Comparison of ENCODE assay signal across 7 mouse cellular contexts in genomic region chr3:101109558-101110021, GRCm38 (mm10). TPM values are rescaled to one million over a fixed set of nuclear protein-coding genes. Genes with fewer than 3 reads are reported as not detected.
DNase-seq lines count a peak whose midpoint lies in the region; ATAC-seq lines count a peak whose summit lies in the region.

No protein-coding gene starts in this region.

- under 1% methylated on average over 42 of the region's 47 CpGs for WGBS in embryonic facial prominence, embryonic 11.5 days
- 0% methylated on average over 46 of the region's 47 CpGs for WGBS in hindbrain, embryonic 10.5 days
- under 1% methylated on average over 32 of the region's 47 CpGs for WGBS in limb, embryonic 11.5 days
- WGBS in midbrain, embryonic 13.5 days: under 1% methylated on average over 47 of the region's 47 CpGs

- H3K9me3 ChIP-seq in embryonic facial prominence, embryonic 11.5 days (replicated peaks; ENCODE audit: control insufficient read depth, low read length): no peaks in the 10 kb centered on the region
- H3K9me3 ChIP-seq in hindbrain, embryonic 10.5 days: no peaks in the 10 kb centered on the region
- no peaks in the 10 kb centered on the region for H3K9me3 ChIP-seq in limb, embryonic 11.5 days (ENCODE audit: control insufficient read depth, low read length)
- no peaks in the 10 kb centered on the region for H3K9me3 ChIP-seq in midbrain, embryonic 13.5 days

- peak; percentile 49; the same call in 1 of the 2 replicates for ATAC-seq in embryonic facial prominence, embryonic 11.5 days (replicated peaks; ENCODE audit: insufficient number of reproducible peaks, low FRiP score, low TSS enrichment, low read depth)
- peak; percentile 44; the same call in 1 of the 2 replicates for ATAC-seq in limb, embryonic 11.5 days (ENCODE audit: insufficient number of reproducible peaks, low FRiP score, low TSS enrichment, low read depth)
- peak; percentile 55 for ATAC-seq in midbrain, embryonic 13.5 days

- peak overlapping the region; percentile 78 for H3K4me3 ChIP-seq in embryonic facial prominence, embryonic 11.5 days (ENCODE audit: low read depth, low read length)
- peak overlapping the region; percentile 83 for H3K4me3 ChIP-seq in hindbrain, embryonic 10.5 days
- peak overlapping the region; percentile 74 for H3K4me3 ChIP-seq in limb, embryonic 11.5 days (ENCODE audit: low read depth, low read length)
- H3K4me3 ChIP-seq in midbrain, embryonic 13.5 days (replicated peaks): peak overlapping the region; percentile 82

- H3K27ac ChIP-seq in embryonic facial prominence, embryonic 11.5 days (replicated peaks; ENCODE audit: low read depth, low read length): peak overlapping the region; percentile 74
- H3K27ac ChIP-seq in hindbrain, embryonic 10.5 days: peak overlapping the region; percentile 93
- peak overlapping the region; percentile 87 for H3K27ac ChIP-seq in limb, embryonic 11.5 days (replicated peaks; ENCODE audit: low read depth, low read length)
- peak overlapping the region; percentile 69 for H3K27ac ChIP-seq in midbrain, embryonic 13.5 days

- peak; percentile 68 for DNase-seq in 3134 (ENCODE audit: extremely low read depth, insufficient read length, low spot score)
- peak; percentile 63 for DNase-seq in CD4-positive, CD25-positive, alpha-beta regulatory T cell, adult 2 months (ENCODE audit: low read depth, low spot score)
- peak; percentile 57 for DNase-seq in embryonic facial prominence, embryonic 11.5 days (ENCODE audit: low spot score)
- peak; percentile 62 for DNase-seq in hindbrain, embryonic 10.5 days (ENCODE audit: low spot score)
- peak; percentile 71 for DNase-seq in limb, embryonic 11.5 days (ENCODE audit: low spot score)
- peak; percentile 68 for DNase-seq in thymus, postnatal 4 days

- peak overlapping the region; percentile 89 for H3K9ac ChIP-seq in embryonic facial prominence, embryonic 11.5 days (replicated peaks; ENCODE audit: low read length)
- H3K9ac ChIP-seq in limb, embryonic 11.5 days (ENCODE audit: low read length): peak overlapping the region; percentile 94
- H3K9ac ChIP-seq in midbrain, embryonic 13.5 days (replicated peaks): peak overlapping the region; percentile 91

- peaks cover 3% of the 10 kb centered on the region; the same call in 1 of the 2 replicates for H3K4me1 ChIP-seq in embryonic facial prominence, embryonic 11.5 days (ENCODE audit: control insufficient read depth, insufficient read depth, low read length)
- peaks cover 57% of the 10 kb centered on the region for H3K4me1 ChIP-seq in hindbrain, embryonic 10.5 days (replicated peaks)
- peaks cover 27% of the 10 kb centered on the region for H3K4me1 ChIP-seq in limb, embryonic 11.5 days (ENCODE audit: control insufficient read depth, insufficient read depth, low read length)
- peaks cover 58% of the 10 kb centered on the region for H3K4me1 ChIP-seq in midbrain, embryonic 13.5 days (replicated peaks)

- H3K27me3 ChIP-seq in embryonic facial prominence, embryonic 11.5 days (ENCODE audit: control insufficient read depth, insufficient read depth, low read length): no peaks in the 10 kb centered on the region
- peaks cover 37% of the 10 kb centered on the region for H3K27me3 ChIP-seq in hindbrain, embryonic 10.5 days (ENCODE audit: insufficient read depth, poor library complexity, severe bottlenecking)
- no peaks in the 10 kb centered on the region for H3K27me3 ChIP-seq in limb, embryonic 11.5 days (ENCODE audit: control insufficient read depth, insufficient read depth, low read length)
- H3K27me3 ChIP-seq in midbrain, embryonic 13.5 days: peaks cover 4% of the 10 kb centered on the region; the same call in 1 of the 2 replicates

- H3K4me2 ChIP-seq in embryonic facial prominence, embryonic 11.5 days (ENCODE audit: low read depth, low read length): peak overlapping the region; percentile 82
- H3K4me2 ChIP-seq in limb, embryonic 11.5 days (ENCODE audit: low read depth, severe bottlenecking): peak overlapping the region; percentile 82
- H3K4me2 ChIP-seq in midbrain, embryonic 13.5 days (replicated peaks): peak overlapping the region; percentile 95

- no peaks in the 10 kb centered on the region for H3K36me3 ChIP-seq in embryonic facial prominence, embryonic 11.5 days (replicated peaks; ENCODE audit: control insufficient read depth, insufficient read depth, low read depth, low read length)
- H3K36me3 ChIP-seq in hindbrain, embryonic 10.5 days: no peaks in the 10 kb centered on the region
- no peaks in the 10 kb centered on the region for H3K36me3 ChIP-seq in limb, embryonic 11.5 days (ENCODE audit: control insufficient read depth, insufficient read depth, low read length)
- no peaks in the 10 kb centered on the region for H3K36me3 ChIP-seq in midbrain, embryonic 13.5 days

RNA-seq across cellular contexts. Expression of gene Ptgfrn, which starts 0.5 kb away (rescaled TPM):
- 4.8 and 6.5 TPM in 2 replicates for polyA plus RNA-seq in embryonic facial prominence, embryonic 11.5 days (2014; fragmentation: Nextera tagmentation; extraction: Ambion mirVana)
- 2.0 and 2.1 TPM in 2 replicates for polyA plus RNA-seq in hindbrain, embryonic 10.5 days (2016; fragmentation: Nextera tagmentation; extraction: Ambion mirVana)
- 6.4 and 6.6 TPM in 2 replicates for polyA plus RNA-seq in limb, embryonic 11.5 days (2014; fragmentation: Nextera tagmentation; extraction: Ambion mirVana)
- polyA plus RNA-seq in midbrain, embryonic 13.5 days (2015; fragmentation: Nextera tagmentation; extraction: Ambion mirVana): 2.3 TPM in 2 replicates

Comparison
In these comparisons a context has a peak if more than half of its experiments do, and no peak if none do; other contexts are left out.
1. Peak in every context shown above with its lines: DNase-seq, ATAC-seq, H3K4me3 ChIP-seq and H3K27ac ChIP-seq.